Mouse (Mus musculus) embryo, embryonic 11 days (tissue): ENCODE measurements at regions not wholly inside any gene's neighbourhood (a gene's known extent, or its start where the extent isn't known, plus 50 kb on each side); places are given as distances from the start of the nearest gene placed in this dataset.

ENCODE experiments used
- DNase-seq: peaks from one replicate; pipeline ENCODE4 v3.0.0-alpha.2; 2015

GRCm38 (mm10) chr17:22673891-22674622 is 73.3 kb downstream of the Vmn2r112 start:
- DNase-seq = peak; percentile 61
